Mouse (Mus musculus) retina, postnatal 1 day (tissue): ENCODE results near the gene Rpl18.
A peak's percentile ranks its signal among the peaks of the same experiment; 100 is the strongest.

Source experiments
- DNase-seq: peaks from one replicate; pipeline ENCODE4 v3.0.0-alpha.2; 2012

Rpl18 gene

DNA sequence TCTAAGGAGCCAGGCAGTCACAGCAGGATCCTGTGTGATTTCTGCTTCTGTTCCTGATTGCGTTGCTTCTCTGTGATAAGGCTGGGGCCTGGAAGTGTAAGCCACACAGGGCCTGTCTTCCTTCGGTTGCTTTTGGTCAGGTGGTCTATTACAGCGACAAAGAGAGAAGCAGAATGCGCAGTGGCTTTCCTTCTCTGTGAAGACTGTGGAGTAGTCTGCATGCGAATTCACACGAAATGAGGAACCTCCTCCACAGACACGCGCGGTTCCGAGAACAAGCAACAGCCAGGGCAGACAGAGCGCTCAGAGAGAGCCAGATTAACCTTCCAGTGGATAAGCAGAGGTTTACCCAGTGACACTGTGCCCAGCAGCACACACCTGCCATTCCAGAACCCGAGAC is 26.1 kb downstream of the Rpl18 start:
- no peak for DNase-seq

DNA sequence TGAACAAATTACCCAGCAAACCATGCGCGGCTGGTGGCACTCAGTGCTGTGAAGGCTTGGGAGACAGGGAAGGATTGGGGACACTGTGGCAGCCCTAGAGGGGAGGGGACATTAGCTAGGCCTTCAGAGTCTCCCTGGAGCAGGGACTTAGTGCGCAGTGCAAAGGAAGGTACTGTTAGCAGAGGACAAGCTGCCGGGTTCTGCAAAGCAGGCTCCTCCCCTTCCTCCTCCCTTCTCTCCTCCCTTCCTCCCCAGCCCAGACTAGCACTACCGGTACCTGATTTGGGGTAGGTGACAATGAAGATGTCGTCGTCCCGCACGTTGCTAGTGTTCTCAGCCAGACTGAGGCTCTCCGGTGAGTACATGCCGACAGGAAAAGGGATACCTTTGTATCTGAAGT is 26.5 kb downstream of the Rpl18 start:
- DNase-seq = no peak

DNA sequence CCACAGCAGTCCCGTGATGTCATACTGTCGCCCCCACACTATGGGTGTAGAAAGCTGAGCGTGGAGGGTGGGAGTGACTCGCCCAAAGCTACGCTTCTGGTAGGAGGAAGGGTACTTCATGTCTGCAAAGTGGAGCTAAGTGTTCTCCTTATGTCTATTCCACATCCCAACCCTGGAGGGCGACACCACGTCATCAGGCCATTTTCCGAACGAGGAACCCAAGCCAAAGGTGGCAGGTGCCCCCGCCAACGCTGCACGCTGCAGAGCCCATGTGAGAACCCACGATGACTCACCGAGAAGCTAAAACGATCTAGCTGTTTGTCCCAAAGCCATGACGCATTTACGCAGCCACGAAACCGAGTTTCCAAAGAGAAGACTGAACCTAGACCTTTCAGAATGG is 27.1 kb downstream of the Rpl18 start:
- no peak for DNase-seq

DNA sequence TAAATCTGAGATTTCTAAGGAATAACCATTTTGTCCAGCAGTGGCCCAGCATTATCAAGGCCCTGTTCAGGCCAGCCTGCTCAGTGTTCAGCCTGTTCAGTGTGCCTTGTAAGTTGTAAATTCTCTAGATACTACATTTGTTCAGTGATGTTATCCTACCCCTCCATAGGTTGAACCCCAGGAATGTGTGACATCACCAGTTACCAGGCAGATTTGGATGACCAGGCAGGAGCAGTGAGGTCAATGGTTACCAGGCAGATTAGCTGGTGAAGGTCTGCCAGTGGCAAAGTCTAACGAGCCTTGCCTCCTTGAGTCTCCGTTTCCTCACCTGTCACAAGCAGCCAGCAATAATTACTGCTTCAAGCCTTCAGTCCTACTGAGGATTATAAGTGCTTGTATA is 29.1 kb downstream of the Rpl18 start:
- peak; percentile 64 for DNase-seq

DNA sequence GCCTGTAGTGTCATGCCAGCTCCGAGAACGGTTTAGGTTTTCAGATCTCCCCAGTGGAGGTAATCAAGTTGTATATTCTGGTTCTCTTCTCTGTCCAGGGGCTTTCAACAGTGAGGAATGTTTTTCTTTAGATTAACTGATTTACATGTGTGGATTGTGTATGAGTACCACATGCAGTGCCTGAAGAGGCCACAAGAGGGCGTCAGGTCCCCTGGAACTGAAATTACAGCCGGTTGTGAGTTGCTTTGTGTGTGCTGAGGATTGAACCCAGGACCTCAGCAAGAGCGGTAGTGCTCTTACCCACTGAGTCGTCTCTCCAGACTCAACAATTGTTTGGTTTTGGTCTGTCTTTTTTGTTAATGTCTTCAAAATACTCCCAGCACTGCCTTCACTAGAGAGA is 31.3 kb downstream of the Rpl18 start:
- no peak for DNase-seq

- no peak for DNase-seq
Measured at GRCm38 (mm10) chr7:45747450-45747849, 32.2 kb downstream of the Rpl18 start.

- no peak for DNase-seq
Measured at GRCm38 (mm10) chr7:45748110-45748509, 32.9 kb downstream of the Rpl18 start.

GRCm38 (mm10) chr7:45749401-45749800 is 34.1 kb downstream of the Rpl18 start:
- DNase-seq = no peak

DNA sequence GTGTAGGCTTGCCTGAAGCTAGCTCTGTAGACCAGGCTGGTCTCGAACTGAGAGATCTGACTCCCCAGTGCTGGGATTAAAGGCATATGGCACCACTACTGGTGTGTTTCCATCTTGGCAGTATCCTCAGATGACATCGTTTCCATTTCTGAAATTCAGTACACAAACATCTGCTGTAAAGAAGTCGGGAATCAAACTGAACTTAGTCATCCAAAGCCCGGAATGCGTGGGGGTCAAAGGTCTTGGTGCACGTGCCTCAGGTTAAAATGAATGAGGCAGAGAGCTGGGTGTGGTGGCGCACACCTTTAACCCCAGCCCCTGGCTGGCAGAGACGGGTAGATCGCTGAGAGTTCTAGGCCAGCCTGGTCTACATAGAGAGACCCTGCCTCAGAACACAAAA is 34.9 kb downstream of the Rpl18 start:
- DNase-seq = no peak

GRCm38 (mm10) chr7:45755703-45756102 is 40.4 kb downstream of the Rpl18 start:
- DNase-seq = no peak

- DNase-seq = peak; percentile 39
Measured at GRCm38 (mm10) chr7:45759400-45759799, 44.1 kb downstream of the Rpl18 start.

DNA sequence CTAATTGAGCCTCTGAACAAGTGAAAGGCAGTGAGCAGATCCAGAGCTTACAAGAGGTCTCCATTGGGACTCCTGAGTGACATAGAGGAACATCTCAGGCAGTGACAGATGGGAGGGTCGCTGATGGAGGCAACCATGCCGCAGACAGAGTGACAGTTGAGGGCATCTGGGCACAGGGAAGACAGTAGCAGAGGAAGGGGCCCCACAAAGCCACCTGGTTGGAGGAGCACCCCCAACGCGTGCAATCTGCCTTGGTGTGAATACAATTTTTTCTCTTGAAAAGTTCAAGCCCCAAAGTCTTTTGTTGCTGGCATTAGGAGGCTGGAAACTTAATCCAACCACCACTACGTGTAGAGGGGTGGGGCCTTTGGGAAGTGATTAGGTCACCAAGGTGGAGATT is 44.9 kb downstream of the Rpl18 start:
- DNase-seq = no peak

DNA sequence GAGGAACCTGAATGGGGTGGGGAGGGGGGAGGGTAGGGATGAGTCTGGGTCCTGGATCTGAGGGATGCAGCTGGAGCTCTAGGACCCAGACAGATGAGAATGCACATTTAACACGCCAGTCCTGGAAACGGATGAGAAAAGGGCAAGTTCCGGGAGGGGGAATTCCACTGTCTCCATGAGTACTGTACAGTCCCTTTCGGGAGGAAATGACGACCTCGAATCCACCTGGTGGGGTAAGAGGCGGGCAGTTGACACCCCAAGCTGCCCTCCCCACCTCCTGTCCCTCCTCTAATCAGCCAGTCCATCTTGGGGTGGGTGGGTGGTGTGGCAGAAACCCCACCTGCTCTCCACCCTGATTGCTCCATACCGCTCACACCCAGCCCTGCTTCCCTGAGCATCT is 50.7 kb downstream of the Rpl18 start:
- no peak for DNase-seq

DNA sequence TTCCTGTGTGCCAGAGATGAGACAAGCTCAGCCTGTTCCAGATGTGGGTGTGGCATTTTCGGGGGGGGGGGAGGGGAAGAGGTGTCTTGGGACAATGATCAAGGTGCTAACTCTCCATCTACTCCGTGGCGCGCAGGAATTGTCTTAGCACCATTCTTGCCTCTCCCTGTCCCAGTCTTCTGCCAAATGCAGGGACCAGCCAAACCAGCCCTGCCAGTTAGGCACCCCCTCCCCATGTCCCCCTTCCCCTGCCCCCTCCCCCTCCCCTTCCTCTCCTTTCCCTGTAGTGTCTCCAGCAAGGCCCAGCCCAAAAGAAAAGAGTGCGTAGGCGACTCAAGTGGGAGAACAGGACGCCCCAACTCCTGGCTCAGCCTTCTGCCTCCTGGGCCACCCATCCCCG is 51.5 kb downstream of the Rpl18 start:
- no peak for DNase-seq

DNA sequence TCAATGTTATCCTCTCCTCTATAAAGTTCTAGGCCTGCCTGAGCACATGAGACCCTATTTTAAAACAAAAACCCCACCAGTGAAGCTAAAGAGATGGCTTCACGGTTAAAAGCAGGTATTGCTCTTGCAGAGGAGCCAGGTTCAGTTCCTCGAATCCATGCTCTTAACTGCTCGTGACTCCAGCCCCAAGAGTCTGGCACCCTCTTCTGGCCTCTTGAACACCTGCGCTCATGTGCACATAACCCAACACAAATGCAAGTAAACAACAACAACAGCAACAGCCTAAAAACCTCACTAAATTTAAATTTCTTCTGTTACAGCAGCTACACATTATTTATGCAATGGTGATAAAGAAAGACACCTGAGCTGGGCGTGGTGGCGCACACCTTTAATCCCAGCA is 52.2 kb downstream of the Rpl18 start:
- no peak for DNase-seq
